Mouse (Mus musculus) left cerebral cortex, adult 11 months (tissue): ENCODE data around the gene Vmn1r71.
"Not testable (repeated sequence)": the region's sequence is repeated elsewhere in the genome, so short reads cannot be mapped to it uniquely, and the experiment has no call there.

Experiments used
- DNase-seq: peaks from one replicate; pipeline ENCODE4 v3.0.0; 2022; ENCODE audit warnings: low spot score

The Vmn1r71 gene

DNA sequence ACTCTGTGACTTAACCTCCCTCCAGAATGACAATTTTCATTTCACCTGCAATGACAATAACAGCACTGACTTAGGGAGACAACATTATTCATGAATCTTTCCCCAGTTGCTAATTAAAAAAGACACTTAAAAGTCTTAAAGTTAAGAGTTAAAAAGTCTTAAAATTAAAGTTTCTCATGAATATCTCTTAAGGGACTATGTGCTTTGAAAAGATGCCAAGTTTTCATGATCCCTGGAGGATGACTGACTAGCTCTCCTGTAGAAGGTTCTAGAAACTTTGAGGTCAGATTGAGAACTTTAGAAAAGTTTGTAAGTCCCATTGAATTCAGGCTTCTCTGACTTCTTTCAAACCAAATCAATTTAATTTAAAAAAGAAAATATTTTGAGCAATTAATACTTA lies at the start of gene Vmn1r71:
Gene Vmn1r71 (minus strand): TSS at position 101 of the 400 bp plus-strand sequence.
- no peak for DNase-seq

DNA sequence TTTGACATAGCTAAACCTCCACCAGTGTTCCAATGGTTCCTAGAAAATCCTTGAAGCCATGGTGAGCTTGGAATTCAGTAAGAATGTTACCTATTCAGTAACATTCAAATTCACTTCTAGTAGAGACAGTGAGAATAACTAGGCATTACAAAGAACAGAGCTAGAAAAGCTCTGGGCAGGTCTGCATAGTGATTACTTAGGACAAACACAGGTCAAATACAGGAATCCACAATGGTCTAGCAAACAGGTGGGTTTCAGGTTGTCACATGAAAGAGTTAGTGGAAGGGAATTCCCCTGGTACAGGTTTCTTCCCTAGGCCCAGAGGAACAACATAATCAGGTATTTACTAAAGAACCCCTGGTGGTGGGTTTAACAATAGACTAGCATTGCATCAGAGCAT lies 3.4 kb upstream of the Vmn1r71 start:
- not testable (repeated sequence) for DNase-seq
